Mouse (Mus musculus) fibroblast of lung, adult 2 months (primary cell): ENCODE measurements at regions not wholly inside any gene's neighbourhood (a gene's known extent, or its start where the extent isn't known, plus 50 kb on each side); places are given as distances from the start of the nearest gene placed in this dataset.
"Not testable (repeated sequence)": the region's sequence is repeated elsewhere in the genome, so short reads cannot be mapped to it uniquely, and the experiment has no call there.

Experiments
- DNase-seq: peaks from one replicate; pipeline ENCODE4 v3.0.0-alpha.2; 2011; ENCODE audit warnings: low read depth

GRCm38 (mm10) chr14:86599511-86599910, 541.5 kb downstream of the Diaph3 start:
- no peak for DNase-seq

- DNase-seq, result no peak
Measured at GRCm38 (mm10) chr14:86588525-86588924, 552.5 kb downstream of the Diaph3 start.

GRCm38 (mm10) chr14:86585959-86586358, 555.1 kb downstream of the Diaph3 start:
- not testable (repeated sequence) for DNase-seq

GRCm38 (mm10) chr14:86562728-86563127, 578.3 kb downstream of the Diaph3 start:
- DNase-seq, result no peak

GRCm38 (mm10) chr14:86537992-86538391, 603.0 kb downstream of the Diaph3 start:
- no peak for DNase-seq

GRCm38 (mm10) chr14:86536341-86537027, 604.6 kb downstream of the Diaph3 start:
- DNase-seq, result no peak

- DNase-seq, result no peak
Measured at GRCm38 (mm10) chr14:86510408-86510807, 630.6 kb downstream of the Diaph3 start.

- DNase-seq, result no peak
Measured at GRCm38 (mm10) chr14:86509686-86510085, 631.3 kb downstream of the Diaph3 start.

- DNase-seq, result no peak
Measured at GRCm38 (mm10) chr14:86506286-86506685, 634.7 kb downstream of the Diaph3 start.

GRCm38 (mm10) chr14:86490826-86491225, 650.2 kb downstream of the Diaph3 start:
- no peak for DNase-seq

- DNase-seq, result no peak
Measured at GRCm38 (mm10) chr14:86489872-86490631, 651.0 kb downstream of the Diaph3 start.

- no peak for DNase-seq
Measured at GRCm38 (mm10) chr14:86489044-86489816, 651.8 kb downstream of the Diaph3 start.

GRCm38 (mm10) chr14:86487285-86487897, 653.6 kb downstream of the Diaph3 start:
- DNase-seq, result no peak

- no peak for DNase-seq
Measured at GRCm38 (mm10) chr14:86484247-86484646, 656.8 kb downstream of the Diaph3 start.

- DNase-seq, result no peak
Measured at GRCm38 (mm10) chr14:86473604-86474003, 667.4 kb downstream of the Diaph3 start.

GRCm38 (mm10) chr14:86470462-86470861, 670.6 kb downstream of the Diaph3 start:
- no peak for DNase-seq

- no peak for DNase-seq
Measured at GRCm38 (mm10) chr14:86467886-86468463, 673.1 kb downstream of the Diaph3 start.

- DNase-seq, result no peak
Measured at GRCm38 (mm10) chr14:86463388-86463787, 677.6 kb downstream of the Diaph3 start.

GRCm38 (mm10) chr14:86453142-86453541, 687.9 kb downstream of the Diaph3 start:
- DNase-seq, result no peak

GRCm38 (mm10) chr14:86450616-86451015, 690.4 kb downstream of the Diaph3 start:
- DNase-seq, result no peak

GRCm38 (mm10) chr14:86445139-86445538, 695.9 kb downstream of the Diaph3 start:
- no peak for DNase-seq
